Mouse (Mus musculus) cortical plate, adult 2 months (tissue): ENCODE data around the gene Tnfrsf9.

Experiments
- CTCF ChIP-seq: fragments of 200-500 bp; IDR thresholded peaks from 2 replicates; pipeline ENCODE4 v1.5.1; 2011; ENCODE audit warnings: mild to moderate bottlenecking, control low read depth, low read length; ENCODE audit not compliant: insufficient read depth; ENCODE audit errors: extremely low read depth
- POLR2A ChIP-seq: fragments of 200-500 bp; IDR thresholded peaks from 2 replicates; pipeline ENCODE4 v1.6.1; 2011; ENCODE audit warnings: mild to moderate bottlenecking, low read length, control low read depth; ENCODE audit not compliant: insufficient read depth; ENCODE audit errors: extremely low read depth

DNA sequence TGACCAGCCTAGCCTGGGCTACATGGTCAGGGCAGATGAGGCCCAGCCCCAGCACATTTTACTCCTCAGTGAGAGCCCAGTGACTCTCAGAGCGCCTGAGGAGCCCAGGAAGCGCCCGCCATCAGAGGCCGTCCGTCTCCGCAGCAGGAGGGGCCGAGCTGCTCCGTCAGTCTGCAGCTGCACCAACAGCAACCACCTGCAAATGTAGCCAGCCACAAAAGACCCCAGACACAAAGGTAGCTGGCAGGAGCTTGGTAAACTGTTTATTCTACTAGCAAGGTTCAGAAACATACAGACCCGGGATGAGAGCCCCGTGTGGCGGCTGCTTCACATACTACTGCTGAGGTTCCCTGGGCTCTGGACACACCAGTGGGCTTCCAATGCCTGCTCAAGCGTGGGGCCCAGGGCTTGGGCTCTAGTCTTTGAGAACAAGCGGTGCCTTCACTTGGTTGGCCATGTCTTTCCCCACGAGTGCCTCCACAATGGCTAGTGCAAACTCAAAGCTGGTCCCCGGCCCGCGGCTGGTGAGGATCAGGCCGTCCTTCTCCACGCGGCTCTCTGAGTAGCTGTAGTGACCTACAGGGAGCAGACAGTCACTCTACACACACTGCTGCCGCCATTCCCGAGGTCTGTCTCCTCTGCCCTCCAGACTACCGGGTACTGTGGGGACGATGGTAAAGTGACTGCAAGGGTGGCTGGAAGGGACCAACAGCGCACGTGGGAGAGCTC is 17.3 kb upstream of the Tnfrsf9 start:
- no peak for TF ChIP-seq CTCF
- TF ChIP-seq POLR2A: no peak
